Mouse (Mus musculus) cerebellum, adult 9-10 months (tissue): Measurements from ENCODE around the gene Gm45234.

Experiments used
- DNase-seq: peaks from one replicate; pipeline ENCODE4 v3.0.0; 2022

Gene Gm45234

DNA sequence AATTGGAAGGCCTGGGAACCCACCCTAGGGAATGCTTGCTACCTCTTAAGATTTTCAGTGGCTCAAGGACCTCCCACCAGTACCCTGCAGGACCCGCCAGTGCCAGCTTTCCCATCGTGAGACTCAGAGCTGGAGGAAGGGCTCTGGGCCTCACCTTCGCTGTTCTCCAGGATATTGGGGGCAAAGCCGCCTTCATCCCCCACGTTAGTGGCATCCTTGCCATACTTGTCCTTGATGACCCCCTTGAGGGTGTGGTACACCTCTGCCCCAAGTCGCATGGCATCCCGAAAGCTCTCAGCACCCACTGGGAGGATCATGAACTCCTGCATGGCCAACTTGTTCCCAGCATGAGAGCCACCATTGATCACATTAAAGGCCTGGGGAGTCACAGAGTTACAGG is 10.1 kb upstream of the Gm45234 start:
- no peak for DNase-seq

DNA sequence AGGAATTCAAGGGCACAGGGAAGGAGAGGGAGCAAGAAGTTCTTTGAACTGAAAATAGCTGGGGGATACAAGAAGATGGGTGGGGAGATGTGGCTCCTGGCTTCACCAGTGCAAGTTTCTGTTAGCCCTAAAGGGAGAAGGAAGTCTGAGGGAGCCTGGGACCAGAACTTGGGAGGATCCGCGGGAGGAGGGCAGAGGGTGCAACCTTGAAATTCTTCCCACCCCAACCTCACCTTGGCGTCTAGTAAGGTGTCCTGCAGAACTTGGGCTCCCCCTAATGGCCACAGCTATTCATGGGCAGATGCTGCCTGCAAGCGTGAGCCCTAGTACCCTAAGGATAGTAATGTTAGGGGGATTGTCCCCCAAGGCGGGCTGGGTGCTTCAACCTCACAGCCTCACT is 3.4 kb upstream of the Gm45234 start:
- DNase-seq = peak; percentile 90

DNA sequence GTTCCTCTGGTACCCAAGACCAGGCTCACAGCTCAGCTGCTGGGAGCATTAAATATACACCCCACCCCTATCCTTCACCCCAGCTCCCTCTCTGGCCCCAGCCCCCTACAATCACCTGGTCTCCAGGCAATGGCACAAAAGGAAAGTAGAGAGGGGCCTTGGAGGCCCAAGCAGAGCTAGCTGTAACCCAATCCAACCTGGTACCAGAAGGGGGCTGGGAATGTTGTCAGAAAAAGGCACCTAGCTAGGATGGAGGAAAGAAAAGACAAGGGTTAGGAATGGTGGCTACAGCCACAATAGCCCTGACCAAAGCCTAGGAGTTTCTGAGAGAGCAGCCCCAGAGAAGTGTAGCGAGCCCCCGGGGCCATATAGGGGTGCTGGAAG is 3.0 kb upstream of the Gm45234 start:
- peak; percentile 52 for DNase-seq

DNA sequence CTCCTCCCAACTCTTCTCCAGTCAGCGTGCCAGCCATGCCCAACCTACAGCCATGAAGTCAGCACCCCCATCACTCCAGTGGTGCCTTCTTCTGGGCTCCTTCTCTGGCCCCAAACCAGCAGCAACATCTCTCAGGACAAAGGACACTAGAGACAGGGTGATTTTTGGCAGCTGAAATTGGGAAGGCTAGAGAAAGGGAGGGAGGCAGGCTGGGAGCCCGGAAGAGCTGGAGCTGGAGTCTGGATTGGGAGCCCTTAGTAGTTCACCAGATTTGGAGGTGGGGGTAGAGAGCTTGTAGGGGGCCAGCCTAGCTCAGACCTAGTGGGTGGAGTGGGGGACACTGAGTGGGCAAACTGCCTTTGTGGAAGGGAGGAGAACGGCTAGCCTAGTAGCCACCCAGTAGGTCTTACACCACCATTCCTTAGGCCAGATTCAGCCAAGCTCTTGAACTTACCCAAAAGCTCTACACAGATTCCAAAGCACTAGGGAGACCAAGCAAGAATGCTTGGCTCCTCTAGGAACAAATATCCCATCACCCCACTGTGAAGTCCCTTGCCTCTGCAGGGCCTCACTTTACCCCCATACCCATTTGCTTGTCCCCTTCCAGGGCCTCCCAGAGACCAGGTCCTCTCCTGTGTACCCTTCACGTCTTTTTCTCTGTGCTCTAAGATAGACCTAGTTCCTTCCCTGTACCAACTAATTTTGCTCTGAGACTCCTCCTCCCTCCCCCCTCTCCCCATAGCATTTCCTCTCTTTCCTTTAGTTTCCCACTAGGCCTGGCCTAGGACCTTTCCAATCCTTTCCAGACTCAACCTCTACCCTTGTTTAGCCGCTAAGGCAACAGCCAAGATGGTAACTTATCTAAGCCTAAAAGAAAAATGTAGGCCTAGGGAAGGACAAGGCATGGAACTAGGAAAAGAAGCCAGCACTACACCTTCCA is 2.4 kb upstream of the Gm45234 start:
- peak; percentile 87 for DNase-seq

DNA sequence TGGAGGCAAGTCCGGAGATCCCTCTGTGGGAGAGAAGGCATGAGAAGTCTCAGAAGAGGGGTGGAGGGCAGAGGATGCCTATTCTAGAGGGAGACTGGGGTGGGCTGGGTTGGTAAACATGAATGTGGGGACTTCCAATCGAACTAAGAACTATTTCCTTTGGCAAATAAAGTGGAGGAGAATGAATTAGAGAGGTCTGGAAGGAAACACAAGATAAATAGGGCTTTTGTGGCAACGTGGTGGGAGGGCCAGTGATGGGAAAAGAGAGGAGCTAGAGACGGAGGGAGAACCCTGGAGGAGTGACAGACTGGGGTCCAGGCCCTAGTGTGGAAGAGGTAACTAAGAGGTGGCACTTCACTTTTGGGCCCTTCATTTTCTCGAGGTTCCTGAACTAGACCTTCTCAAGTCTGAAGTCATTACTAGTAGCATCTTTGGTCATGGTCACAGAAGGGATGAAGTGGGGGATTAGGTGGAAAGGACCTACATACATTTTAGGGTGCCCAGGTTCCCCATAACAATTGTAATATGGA is 1.6 kb upstream of the Gm45234 start:
- no peak for DNase-seq

DNA sequence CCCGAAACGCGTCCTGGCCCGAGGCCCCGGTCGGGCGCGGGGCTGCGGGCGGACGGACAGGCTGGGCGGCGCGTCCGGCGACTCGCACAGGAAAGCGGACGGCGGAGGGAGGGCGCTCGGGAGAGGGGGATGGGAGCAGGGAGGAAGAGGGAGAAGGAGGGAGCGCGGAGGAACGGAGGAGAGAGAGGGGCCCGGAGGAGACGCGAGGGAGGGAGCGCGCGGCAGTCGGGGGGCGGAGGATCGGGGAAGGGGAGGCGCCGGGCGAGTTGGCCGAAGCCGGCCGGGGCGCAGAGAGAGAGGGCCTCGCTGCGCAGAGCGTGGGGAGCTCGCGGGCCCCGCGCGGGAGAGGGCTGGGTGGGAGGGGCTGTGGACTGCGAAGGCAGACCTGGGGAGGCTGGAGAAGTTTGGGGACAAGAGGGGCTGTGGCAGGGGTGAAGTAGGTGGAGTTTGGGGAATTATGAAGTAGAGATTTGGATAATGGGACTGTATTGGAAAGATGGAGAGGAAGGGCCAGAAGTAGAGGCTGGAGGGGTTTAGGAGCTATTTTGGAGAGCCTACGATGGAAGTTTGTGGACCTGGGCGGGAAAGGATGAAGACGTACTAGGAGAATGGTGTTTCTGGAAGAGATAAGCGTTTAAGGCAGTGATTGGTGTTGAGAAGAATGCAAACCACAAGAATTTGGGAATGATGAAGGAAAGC is 980 bp upstream of the Gm45234 start:
- DNase-seq = peak; percentile 85

DNA sequence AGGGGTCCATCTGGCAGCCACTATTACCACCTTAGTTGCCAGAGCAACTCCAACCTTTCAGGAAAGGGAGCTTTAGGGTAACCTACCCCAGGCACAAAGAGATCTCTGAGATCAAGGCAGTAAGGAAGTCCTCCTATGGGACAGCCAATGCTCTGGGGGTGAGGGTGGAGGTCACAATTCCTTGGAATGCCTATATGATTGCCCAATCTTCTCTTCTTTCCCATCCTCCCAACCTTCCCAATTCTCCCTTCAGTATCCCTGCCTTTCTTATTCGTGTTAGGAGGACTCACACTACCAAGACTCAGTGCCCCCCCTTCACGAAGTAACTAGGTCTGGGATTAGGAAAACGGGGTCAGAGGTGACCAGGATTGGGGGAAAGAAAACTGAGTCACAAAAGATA is 515 bp downstream of the Gm45234 start:
- DNase-seq = peak; percentile 52

DNA sequence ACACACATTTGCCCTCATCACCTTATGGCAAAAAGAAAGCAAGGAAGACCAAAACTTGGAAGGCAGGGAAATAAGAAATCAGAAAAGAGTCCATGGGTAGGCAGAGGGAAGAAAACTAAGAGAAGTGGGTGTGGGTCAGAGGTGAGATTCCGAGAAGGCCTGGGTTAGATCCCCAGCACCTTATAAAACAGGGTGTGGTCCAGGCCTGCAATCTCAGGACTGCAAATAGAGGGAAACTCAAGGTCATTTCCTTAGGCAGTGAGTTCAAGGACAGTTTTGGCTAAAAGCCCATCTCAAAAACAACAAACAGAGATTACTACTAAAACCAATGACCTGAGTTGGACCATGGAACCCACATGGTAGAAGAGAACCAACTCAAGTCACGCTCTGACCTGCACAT is 2.0 kb downstream of the Gm45234 start:
- DNase-seq = peak; percentile 42

DNA sequence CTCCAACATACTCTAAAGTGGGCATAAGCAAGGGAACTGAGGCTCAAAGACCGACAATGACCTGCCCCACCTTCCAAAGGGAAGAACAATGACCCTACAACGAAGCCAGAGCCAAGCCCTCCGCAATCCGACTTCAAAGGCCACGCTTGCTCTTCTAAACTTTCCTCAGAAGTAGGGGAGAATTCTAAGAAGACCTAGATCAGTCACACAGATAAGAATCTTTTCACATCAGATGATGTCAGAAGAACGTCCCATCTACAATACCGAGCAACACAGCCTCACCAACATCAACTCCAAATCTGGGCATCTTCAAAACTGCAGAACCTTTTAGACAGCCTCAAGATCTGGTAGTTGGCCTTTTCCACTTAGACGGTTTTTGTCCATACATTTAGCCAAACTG is 5.4 kb downstream of the Gm45234 start:
- DNase-seq = peak; percentile 6

DNA sequence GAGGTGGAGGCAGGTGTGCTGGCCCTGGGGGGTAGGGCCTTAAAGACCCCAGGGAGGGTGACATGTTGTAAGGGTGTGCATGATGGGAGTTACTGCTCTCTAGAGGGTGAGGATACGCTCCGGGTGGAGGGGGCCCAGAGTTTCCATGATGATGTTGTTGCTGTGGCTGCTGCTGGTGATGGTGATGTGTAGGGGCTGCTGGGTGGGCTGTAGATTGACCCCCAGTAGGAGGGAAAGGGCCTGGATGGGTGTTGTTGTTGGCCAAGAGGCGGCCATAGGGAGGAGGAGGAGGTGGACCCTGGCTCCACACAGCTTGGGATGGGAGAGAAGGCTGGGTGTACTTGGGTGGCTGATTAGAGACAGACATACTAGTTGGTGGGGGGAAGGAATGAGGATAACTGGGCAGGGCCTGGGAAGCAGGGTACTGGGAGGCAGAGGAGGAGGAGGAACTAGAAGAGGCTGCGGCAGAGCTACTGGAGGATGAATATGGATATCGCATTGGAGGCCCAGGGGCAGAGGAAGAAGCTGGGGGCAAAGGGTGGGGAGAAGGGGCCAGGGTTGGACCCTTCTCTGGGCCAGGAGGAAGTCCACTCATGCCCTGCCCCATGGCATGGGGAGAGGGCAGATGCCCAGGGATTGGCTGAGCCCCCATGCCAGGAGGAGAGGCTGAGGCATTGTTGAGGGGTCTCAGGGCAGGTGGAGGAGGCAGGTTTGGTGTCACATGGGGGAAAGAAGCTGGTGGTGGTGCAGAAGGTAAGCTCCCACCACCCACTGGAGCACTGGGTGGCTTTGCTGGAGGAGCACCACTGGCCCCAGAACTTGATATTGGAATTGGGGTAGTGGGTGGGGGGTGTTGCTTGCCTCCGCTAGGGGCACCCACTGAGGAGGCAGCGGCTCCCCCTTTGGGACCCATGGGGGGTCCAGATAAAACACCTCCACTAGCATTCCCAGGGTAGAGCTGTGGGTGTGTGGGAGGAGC is 8.9 kb downstream of the Gm45234 start:
- peak; percentile 58 for DNase-seq

DNA sequence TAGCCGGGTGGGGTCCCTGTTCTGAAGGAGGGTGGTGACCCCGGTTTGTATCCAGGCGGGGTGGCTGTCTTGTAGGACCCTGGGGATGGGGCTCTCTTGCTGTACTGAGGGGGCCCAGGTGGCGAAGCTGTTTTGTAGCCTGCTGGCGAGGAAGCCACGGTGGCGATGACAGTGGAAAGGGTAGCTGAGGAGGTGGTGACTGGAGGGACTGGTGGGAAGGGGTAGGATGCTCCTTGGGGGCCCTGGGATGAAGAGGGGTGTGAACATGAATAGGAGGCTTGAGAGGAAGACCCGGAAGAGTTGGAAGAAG is 9.6 kb downstream of the Gm45234 start:
- no peak for DNase-seq

DNA sequence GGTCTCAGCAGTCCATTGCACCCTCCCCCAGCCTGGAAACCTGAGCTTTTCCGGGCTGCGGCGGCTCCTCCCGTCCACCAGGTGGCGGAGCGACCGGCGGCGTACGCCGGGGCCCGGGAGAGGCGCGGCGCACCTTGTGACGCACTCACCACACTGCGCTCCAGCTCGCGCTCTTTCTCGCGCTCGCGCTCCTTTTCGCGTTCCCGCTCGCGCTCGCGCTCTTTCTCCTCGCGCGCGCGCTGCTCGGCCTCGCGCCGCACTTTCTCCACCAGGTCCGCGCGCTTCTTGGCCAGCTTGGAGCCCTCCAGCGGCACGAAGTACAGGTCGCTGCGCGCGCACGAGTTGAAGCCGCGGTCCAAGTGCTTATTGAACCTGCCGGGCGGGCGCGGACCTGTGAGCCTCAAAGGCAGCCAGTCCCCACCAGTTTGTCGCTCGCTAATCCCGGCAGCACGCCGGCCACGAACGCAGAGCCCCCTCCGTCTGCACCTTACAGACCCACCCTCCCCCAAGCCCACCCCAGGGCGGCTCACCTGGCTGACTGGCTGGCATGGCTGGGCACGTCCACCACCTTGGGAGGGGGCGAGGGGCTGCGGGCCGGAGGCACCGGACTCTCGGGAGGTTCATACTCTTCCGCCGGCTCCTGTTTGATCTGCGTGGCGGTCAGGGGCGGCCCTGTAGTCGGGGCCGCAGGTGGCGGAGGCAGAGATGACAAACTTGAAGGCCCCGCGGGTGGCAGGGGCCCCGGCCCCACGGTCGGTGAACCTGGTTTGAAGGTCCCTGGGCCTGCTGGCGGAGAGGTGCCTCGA is 10.1 kb downstream of the Gm45234 start:
- peak; percentile 97 for DNase-seq

DNA sequence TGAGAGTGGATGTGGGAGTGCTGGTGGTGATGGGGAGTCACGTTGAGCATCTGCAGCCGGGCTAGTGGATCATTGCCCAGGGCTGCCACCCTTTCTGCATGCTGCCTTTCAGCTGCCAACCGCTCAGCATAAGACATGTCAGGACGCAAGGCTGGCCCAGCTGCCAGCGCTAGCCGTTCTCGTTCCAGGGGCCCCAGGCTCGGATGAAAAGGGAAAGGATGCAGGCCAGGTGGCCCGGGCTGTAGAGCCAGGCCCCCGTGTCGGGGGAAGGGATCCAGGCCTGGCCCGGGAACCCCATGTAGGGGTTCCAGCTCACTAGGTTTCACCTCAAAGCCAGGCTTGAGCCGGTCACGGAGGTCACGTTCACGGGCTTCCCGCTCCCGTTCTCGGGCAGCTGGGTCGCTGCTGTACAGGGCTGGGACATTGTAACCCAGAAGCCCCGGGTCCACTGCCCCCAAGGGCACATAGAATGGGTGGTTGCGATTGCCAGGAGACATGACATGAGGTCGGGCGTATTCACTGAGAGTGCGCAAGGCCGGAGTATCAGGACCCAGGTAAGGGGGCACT is 11.0 kb downstream of the Gm45234 start:
- DNase-seq = peak; percentile 82

DNA sequence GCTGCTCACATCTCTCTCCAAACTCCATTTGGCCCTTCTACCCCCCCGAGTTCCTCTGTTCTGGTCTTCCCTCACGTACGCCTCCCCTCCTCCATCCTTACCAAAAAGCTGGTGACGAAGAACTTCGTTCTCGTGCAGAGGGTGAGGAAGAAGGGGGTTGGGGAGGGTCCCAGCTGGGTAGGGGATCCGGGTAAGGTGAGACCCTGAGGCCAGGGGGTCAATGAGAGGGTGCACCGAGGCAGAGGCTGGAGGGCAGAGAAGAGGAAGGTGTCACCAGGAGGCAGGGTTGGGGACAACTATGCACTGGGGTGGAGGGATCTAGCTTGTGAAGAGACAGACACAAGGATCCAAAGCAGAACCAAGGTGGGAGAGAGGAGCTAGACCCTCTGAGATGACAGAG is 12.2 kb downstream of the Gm45234 start:
- no peak for DNase-seq

DNA sequence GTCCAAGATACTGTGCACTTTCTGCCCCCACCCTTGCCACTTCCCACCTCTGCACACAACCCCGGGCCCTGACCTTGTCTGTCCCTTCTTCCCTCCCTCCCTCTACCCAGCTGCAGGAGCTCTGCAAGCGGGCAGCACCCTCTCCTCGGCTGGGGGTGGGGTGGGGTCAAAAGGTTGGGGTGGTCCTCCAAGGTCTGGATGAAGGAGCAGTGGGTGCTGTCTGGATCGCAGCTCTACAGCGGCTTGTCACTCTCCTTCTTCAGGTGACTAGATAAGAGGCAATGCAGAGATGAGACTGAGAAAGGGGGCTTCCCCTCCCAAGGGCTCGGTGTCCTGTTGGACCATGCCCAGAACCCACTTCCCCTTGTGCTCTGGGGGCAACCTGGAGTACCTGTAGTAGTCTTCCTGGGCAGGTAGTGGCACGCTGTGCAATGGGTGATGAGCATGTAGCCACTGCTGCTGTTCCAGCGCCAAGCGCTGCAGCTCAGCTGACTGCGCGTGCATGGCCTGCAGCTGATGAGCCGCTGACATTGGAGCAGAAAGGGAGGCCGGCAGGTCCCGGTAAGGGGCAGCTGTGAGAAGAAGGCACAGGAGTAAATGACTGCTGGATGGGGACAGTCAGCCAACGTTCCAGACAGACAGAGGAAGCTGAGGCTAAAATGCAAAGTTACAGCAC is 12.8 kb downstream of the Gm45234 start:
- DNase-seq = peak; percentile 67

DNA sequence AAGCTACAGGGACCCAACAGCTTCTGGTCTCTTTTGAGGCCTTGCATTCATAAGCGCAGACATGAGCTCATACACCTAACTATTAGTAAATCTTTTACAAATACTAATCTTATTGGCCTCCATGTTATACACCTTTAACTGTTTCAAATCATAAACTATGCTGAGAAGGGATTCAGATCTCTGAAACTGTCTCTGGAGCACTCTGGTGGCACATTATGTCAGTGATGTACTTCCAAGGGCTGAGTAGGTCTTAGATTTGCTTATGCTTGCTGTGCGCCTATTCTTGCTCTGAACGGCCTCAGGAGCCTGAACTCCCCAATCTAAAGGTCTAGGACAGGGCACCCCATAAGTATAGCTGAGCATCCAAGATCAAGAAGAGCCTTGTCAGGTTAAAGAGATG is 14.0 kb downstream of the Gm45234 start:
- no peak for DNase-seq

DNA sequence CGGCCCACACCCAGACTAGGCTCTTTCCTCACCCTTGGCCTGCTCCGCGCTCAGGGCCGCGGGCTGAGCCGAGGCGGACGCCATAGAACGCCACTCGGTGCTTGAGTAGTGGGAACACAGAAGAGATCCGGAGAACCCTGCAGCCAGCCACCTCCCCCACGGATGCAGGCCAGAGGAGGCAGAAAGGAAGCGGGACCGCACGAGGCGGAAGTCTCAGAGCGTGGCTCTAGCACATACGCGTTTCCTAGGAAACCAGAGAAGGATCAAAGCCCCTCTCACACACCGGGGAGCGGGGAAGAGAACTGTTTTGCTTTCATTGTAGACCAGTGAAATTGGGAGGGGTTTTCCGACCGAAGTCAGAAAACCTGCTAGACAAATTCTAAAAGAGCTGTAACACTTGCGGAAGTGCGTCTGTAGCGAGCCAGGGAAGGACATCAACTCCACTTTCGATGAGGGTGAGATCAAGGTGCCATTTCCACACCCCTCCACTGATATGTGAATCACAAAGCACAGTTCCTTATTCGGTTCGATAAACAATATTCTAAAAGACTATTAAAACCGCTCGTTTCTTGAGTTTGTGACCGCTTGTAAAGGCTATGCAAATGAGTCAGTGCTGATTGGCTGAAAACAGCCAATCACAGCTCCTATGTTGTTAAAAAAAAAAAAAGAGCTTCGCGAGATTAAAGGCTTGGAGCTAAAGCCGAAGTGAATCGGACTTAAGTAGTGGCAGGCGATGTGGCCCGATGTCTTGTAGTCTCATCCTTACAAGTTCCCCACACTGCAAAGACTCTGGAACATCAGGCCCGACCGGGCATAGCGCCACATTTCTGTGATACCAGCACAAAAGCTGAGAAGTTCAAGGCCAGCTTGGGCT is 14.7 kb downstream of the Gm45234 start, which contains the start of gene Grcc10:
Gene Grcc10 (minus strand): TSS at position 487 of the 874 bp plus-strand sequence.
- peak; percentile 90 for DNase-seq

DNA sequence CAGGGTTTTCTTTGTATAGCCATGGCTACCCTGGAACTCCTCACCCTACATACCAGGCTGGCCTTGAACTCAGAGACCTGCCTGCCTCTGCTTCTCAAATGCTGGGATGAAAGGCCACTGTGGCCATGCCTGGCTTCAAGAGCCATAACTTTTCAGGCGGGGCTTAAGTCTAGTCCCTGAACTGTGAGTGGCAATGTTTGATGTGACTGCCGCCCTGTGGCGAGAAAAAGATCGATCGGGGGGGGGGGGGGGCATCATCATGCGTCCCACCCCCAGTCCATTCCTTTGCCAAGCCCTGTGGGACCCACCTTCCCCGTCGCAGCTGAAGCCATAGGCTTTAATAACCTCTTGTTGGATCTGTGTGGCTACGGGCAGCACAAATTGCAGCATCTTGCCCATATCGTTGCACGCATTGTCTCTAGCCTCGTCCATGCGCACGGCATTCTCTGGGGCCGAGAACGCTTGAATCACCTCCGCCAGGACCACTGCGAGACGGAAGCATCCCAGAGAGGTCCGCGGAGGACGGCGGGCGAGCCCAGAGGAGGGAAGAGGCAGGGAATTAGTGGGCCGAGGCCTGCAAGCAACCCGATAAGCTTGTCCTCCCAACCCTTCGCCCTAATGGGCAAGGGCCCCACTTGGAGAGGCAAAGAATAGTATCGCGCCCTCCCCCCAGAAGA is 15.5 kb downstream of the Gm45234 start:
- peak; percentile 74 for DNase-seq

DNA sequence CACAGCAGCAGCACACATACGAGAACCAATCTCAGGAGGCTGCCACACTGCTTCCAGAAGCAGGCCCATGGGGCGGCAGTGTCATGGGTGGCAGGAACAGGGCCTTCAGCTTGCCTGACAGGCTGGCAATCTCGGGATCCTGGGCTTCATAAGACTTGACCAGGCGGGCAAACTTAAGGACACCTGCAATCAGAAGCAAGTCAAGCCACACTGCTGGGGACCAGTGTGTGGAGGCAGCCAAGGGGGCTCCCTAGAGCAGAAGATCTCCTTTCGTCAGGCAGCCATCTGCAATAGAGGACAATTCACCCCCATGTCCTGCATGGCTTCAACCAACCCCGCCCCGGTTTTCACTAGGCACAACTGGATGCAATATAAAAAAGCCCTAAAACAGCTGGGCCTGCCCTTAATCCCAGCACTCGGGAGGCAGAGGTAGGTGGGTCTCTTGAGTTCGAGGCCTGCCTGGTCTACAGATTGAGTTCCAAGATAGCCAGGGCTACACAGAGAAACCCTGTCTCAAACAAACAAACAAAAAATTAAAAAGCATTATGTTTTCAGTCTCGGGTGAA is 16.5 kb downstream of the Gm45234 start:
- DNase-seq = peak; percentile 47
